Mouse (Mus musculus) midbrain, embryonic 14.5 days (tissue): ENCODE results near the gene Tuba4a. TPM values are rescaled to one million over a fixed set of nuclear protein-coding genes. Genes with fewer than 3 reads are reported as not detected.
A peak's percentile ranks its signal among the peaks of the same experiment; 100 is the strongest.

ENCODE experiments used
- ATAC-seq: fragments of 200-750 bp; cut with Nextera tagmentation; 2 replicates; pipeline ENCODE4 v1.8.0; 2017; ENCODE audit warnings: moderate number of reproducible peaks, moderate library complexity; ENCODE audit not compliant: low FRiP score, low TSS enrichment
- DNase-seq: peaks from one replicate; pipeline ENCODE4 v3.0.0-alpha.2; 2015
- H3K27ac ChIP-seq: fragments of 300-500 bp; sonication (generic); replicated peaks from 2 replicates; pipeline ENCODE4 v1.5.1; 2014; ENCODE audit warnings: mild to moderate bottlenecking, low read depth, low read length, moderate library complexity
- H3K27me3 ChIP-seq: fragments of 300-500 bp; sonication (generic); 2 replicates; pipeline ENCODE4 v1.6.1; 2014; ENCODE audit warnings: low read length, control low read depth, mixed read lengths; ENCODE audit not compliant: control insufficient read depth, insufficient read depth
- H3K36me3 ChIP-seq: fragments of 300-500 bp; sonication (generic); 2 replicates; pipeline ENCODE4 v1.6.1; 2014; ENCODE audit warnings: low read length, control low read depth; ENCODE audit not compliant: control insufficient read depth, insufficient read depth
- H3K4me1 ChIP-seq: fragments of 300-500 bp; sonication (generic); 2 replicates; pipeline ENCODE4 v1.6.1; 2014; ENCODE audit warnings: mild to moderate bottlenecking, antibody characterized with exemption, low read length, control low read depth; ENCODE audit not compliant: control insufficient read depth, insufficient read depth
- H3K4me2 ChIP-seq: fragments of 300-500 bp; sonication (generic); 2 replicates; pipeline ENCODE4 v1.6.1; 2014; ENCODE audit warnings: mild to moderate bottlenecking, low read length, moderate library complexity
- H3K4me3 ChIP-seq: fragments of 300-500 bp; sonication (generic); replicated peaks from 2 replicates; pipeline ENCODE4 v1.5.1; 2014; ENCODE audit warnings: low read depth, low read length
- H3K9ac ChIP-seq: fragments of 300-500 bp; sonication (generic); replicated peaks from 2 replicates; pipeline ENCODE4 v1.6.1; 2014; ENCODE audit warnings: mild to moderate bottlenecking, low read length, moderate library complexity
- H3K9me3 ChIP-seq: fragments of 300-500 bp; sonication (generic); 2 replicates; pipeline ENCODE4 v1.6.1; 2016; ENCODE audit warnings: low read length, control low read depth, mixed read lengths; ENCODE audit not compliant: control insufficient read depth
- WGBS: fragments of 180-500 bp; shearing (Covaris S2); extraction: QIAGEN DNeasy Blood & Tissue Kit; methylation state at CpG from one replicate; pipeline ENCODE4 v1.1.7; 2014; 5-methylcytosine and 5-hydroxymethylcytosine counted together
- polyA plus RNA-seq: library from polyadenylated mRNA; unstranded; fragments of >200 nt; fragmentation: Nextera tagmentation; extraction: Ambion mirVana; gene quantifications from 2 replicates; pipeline ENCODE4 v1.2.1, GENCODE M21; 2014

The Tuba4a gene
- polyA plus RNA-seq, 1 experiment from 2014 or later: 4.2 TPM

GRCm38 (mm10) chr1:75229158-75229557 lies 9.5 kb upstream of the Tuba4a start:
- Histone ChIP-seq H3K4me3 (no peak overlapping the region), H3K4me1 (no peaks in the 10 kb centered on the region), H3K9me3 (no peaks in the 10 kb centered on the region), H3K36me3 (no peaks in the 10 kb centered on the region), H3K4me2 (no peak overlapping the region), H3K27ac (no peak overlapping the region), H3K9ac (no peak overlapping the region), H3K27me3 (no peaks in the 10 kb centered on the region)
- WGBS: 70% methylated on average over 4 of the region's 4 CpGs
- ATAC-seq (no peak), DNase-seq (no peak)

DNA sequence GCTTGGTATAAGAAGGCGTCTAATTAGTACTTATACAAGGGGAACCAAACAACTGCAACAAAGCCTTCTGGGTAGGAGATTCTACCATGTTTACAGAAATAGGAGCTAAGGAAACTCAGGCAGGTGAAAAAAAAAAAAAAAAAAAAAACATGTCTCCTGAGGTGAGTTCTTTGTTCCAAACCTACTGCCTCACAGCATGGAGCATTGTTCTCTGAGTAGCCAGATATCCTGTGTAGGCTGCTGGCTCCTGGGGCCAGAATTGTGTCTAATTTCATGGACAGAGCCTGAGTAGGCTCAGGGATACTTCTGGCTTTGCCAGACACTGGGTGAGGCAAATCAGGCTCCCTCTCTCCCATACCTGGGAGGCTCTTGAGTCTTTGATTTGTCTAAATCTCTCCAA lies 8.0 kb upstream of the Tuba4a start:
- H3K4me1 ChIP-seq: no peaks in the 10 kb centered on the region
- 74% methylated on average over 1 of the region's 1 CpGs for WGBS
- DNase-seq: no peak
- H3K27me3 ChIP-seq: no peaks in the 10 kb centered on the region
- no peaks in the 10 kb centered on the region for H3K9me3 ChIP-seq
- H3K36me3 ChIP-seq: no peaks in the 10 kb centered on the region
- no peak overlapping the region for H3K4me3 ChIP-seq
- no peak for ATAC-seq
- H3K27ac ChIP-seq: no peak overlapping the region
- no peak overlapping the region for H3K4me2 ChIP-seq
- no peak overlapping the region for H3K9ac ChIP-seq

- no peak overlapping the region for H3K4me3 ChIP-seq
- no peaks in the 10 kb centered on the region for H3K4me1 ChIP-seq
- WGBS: 69% methylated on average over 2 of the region's 2 CpGs
- H3K9ac ChIP-seq: no peak overlapping the region
- H3K9me3 ChIP-seq: no peaks in the 10 kb centered on the region
- ATAC-seq (no peak), DNase-seq (no peak)
- H3K27ac ChIP-seq: no peak overlapping the region
- H3K4me2 ChIP-seq: no peak overlapping the region
- peaks cover 7% of the 10 kb centered on the region; the same call in 1 of the 2 replicates for H3K27me3 ChIP-seq
- no peaks in the 10 kb centered on the region for H3K36me3 ChIP-seq
Observed at GRCm38 (mm10) chr1:75226138-75226537, 6.5 kb upstream of the Tuba4a start.

DNA sequence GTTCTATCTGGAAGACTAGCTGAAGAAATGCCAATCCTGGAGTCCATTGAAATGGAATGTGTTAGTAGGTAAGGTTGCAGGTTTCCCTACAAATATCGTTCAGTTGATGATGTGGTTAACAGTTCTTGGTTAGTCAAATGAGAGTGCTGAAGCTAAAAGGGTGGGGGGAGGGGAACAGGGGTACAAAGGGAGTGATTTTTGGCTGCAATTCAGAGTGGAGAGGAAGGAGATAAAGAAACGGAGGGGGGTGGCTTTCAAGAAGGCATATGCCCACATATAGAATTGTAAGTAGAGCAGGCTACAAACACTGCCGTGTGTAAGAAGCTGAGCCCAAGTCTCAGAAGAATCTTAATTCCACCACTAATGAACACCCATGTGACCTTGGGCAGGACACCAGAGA lies 5.8 kb upstream of the Tuba4a start:
- no peak for DNase-seq
- WGBS: 72% methylated on average over 3 of the region's 3 CpGs
- no peak for ATAC-seq

GRCm38 (mm10) chr1:75223532-75223931 lies 3.9 kb upstream of the Tuba4a start:
- Histone ChIP-seq H3K27me3 (peaks cover 27% of the 10 kb centered on the region), H3K4me2 (no peak overlapping the region), H3K9ac (no peak overlapping the region), H3K27ac (no peak overlapping the region), H3K36me3 (no peaks in the 10 kb centered on the region), H3K4me3 (no peak overlapping the region), H3K4me1 (peaks cover 13% of the 10 kb centered on the region), H3K9me3 (no peaks in the 10 kb centered on the region)
- DNase-seq: no peak
- no peak for ATAC-seq
- 78% methylated on average over 6 of the region's 6 CpGs for WGBS

More for the DNA sequence above, 5.8 kb upstream of the Tuba4a start:
- no peak overlapping the region for H3K9ac ChIP-seq
- H3K36me3 ChIP-seq: no peaks in the 10 kb centered on the region
- H3K4me1 ChIP-seq: no peaks in the 10 kb centered on the region
- H3K4me2 ChIP-seq: no peak overlapping the region
- H3K4me3 ChIP-seq: no peak overlapping the region
- H3K27ac ChIP-seq: no peak overlapping the region
- peaks cover 13% of the 10 kb centered on the region for H3K27me3 ChIP-seq
- H3K9me3 ChIP-seq: no peaks in the 10 kb centered on the region

GRCm38 (mm10) chr1:75222926-75223325 lies 3.3 kb upstream of the Tuba4a start:
- no peaks in the 10 kb centered on the region for H3K9me3 ChIP-seq
- H3K4me2 ChIP-seq: no peak overlapping the region
- 85% methylated on average over 6 of the region's 6 CpGs for WGBS
- H3K4me3 ChIP-seq: no peak overlapping the region
- H3K27ac ChIP-seq: no peak overlapping the region
- no peaks in the 10 kb centered on the region for H3K36me3 ChIP-seq
- peaks cover 33% of the 10 kb centered on the region for H3K27me3 ChIP-seq
- DNase-seq (no peak), ATAC-seq (no peak)
- H3K9ac ChIP-seq: no peak overlapping the region
- H3K4me1 ChIP-seq: peaks cover 17% of the 10 kb centered on the region

DNA sequence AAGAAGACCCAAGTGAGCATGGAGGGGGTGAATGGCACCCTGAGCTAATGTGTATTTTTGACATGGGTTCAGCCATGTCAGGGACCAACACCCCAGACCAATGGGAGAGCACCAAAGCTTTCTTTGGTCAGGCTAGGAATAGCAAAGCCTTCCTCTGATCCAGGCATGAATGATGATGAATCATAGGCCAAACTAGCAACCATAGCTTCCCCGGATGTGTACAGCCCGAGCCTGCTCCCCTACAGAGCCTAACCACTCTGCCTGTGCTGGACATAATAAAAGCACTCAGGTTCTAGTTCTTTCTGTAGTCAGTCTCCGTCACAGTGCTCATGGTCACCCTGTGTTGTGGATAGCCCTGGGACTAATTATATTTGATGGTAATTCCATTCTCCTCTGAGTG lies 1.9 kb upstream of the Tuba4a start:
- DNase-seq (no peak), ATAC-seq (no peak)
- H3K27me3 ChIP-seq: peaks cover 46% of the 10 kb centered on the region
- H3K4me2 ChIP-seq: no peak overlapping the region
- H3K4me3 ChIP-seq: no peak overlapping the region
- 75% methylated on average over 3 of the region's 3 CpGs for WGBS
- no peak overlapping the region for H3K9ac ChIP-seq
- no peaks in the 10 kb centered on the region for H3K9me3 ChIP-seq
- H3K4me1 ChIP-seq: peaks cover 17% of the 10 kb centered on the region
- H3K27ac ChIP-seq: no peak overlapping the region
- no peaks in the 10 kb centered on the region for H3K36me3 ChIP-seq

DNA sequence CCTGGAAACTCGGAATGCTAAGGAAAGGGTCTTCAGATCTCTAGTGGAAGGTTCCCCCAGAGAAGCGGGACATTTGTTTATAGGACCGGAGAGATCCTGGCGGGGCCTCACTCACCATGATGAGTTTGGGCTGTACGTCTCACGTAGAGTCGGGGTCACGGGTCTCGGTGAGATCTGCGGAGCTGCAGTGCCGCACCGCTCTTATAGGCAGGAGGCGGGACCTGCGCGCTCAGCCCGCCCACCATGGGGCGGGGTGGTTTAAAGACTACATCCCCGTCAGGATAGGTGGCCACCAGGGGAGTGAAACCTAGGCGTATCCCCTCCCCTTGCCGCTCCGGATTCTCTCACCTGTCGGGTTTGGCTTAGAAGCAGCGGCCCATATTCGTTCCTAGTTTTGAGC lies 587 bp downstream of the Tuba4a start:
- no peak overlapping the region for H3K27ac ChIP-seq
- H3K9me3 ChIP-seq: no peaks in the 10 kb centered on the region
- DNase-seq (peak; percentile 84), ATAC-seq (peak; percentile 76)
- peak overlapping the region; percentile 97 for H3K4me2 ChIP-seq
- H3K36me3 ChIP-seq: peaks cover 13% of the 10 kb centered on the region
- peak overlapping the region; percentile 62 for H3K9ac ChIP-seq
- H3K4me1 ChIP-seq: peaks cover 17% of the 10 kb centered on the region
- peaks cover 46% of the 10 kb centered on the region for H3K27me3 ChIP-seq
- WGBS: under 1% methylated on average over 24 of the region's 24 CpGs
- H3K4me3 ChIP-seq: peak overlapping the region; percentile 52

DNA sequence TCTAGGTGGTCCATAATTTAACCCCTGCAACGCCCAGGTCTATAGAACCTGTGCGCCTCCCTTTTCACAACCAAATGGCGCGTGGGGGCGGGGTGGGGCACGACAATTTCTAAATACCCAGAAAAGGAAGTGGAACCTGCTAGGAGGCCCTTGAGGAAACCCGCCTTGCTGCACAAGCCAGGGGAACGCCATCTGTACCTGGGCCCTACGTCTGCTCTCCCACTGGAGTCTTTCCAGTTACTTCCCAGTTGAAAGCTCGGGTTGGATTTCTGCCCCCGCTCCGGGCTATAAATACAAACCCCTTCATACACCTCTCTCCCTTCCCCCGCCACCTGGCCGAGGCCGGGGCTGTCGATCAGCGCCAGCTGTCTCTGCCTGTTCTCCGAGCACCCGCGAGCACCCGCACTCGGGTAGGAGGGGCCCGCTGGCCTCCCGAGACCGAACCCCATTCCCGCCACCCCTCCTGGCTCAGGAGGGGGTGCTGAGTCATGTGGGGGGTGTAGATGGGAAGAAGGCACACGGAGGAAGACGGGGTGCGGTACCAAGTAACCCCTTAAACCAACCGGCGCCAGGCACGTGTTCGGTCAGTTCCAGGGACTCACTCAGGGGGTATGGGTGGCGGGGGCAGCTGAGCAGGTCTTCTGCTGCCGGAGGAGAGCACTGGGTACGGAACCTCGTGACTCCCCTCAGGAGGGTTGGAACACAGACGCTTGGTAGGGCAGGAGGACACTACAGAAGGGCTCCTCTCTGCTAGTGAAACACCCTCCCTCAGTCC lies 1.3 kb downstream of the Tuba4a start:
- WGBS: 2% methylated on average over 38 of the region's 38 CpGs
- peaks cover 17% of the 10 kb centered on the region for H3K4me1 ChIP-seq
- H3K4me3 ChIP-seq: peak overlapping the region; percentile 52
- H3K9ac ChIP-seq: peak overlapping the region; percentile 30; the same call in 1 of the 2 replicates
- peaks cover 46% of the 10 kb centered on the region for H3K27me3 ChIP-seq
- DNase-seq: no peak
- no peaks in the 10 kb centered on the region for H3K9me3 ChIP-seq
- H3K36me3 ChIP-seq: peaks cover 20% of the 10 kb centered on the region
- H3K4me2 ChIP-seq: peak overlapping the region; percentile 97
- peak; percentile 49; the same call in 1 of the 2 replicates for ATAC-seq
- H3K27ac ChIP-seq: no peak overlapping the region
